Mouse (Mus musculus) MEL (cell line): Measurements from ENCODE around the gene 4930544D05Rik.

Experiments
- GATA1 ChIP-seq: IDR thresholded peaks from 2 replicates; pipeline ENCODE4 v1.6.1; 2011; ENCODE audit warnings: low read depth, low read length, improper control_type of control experiment
- HCFC1 ChIP-seq: IDR thresholded peaks from 2 replicates; pipeline ENCODE4 v1.6.1; 2012; ENCODE audit warnings: low read depth, mild to moderate bottlenecking, inconsistent platforms, low read length, improper control_type of control experiment, moderate library complexity
- ZC3H11A ChIP-seq: IDR thresholded peaks from 2 replicates; pipeline ENCODE4 v1.6.1; 2012; ENCODE audit warnings: low read depth, mild to moderate bottlenecking, inconsistent platforms, low read length, improper control_type of control experiment
- ZNF384 ChIP-seq: IDR thresholded peaks from 2 replicates; pipeline ENCODE4 v1.6.1; 2012; ENCODE audit warnings: low read depth, mild to moderate bottlenecking, inconsistent platforms, low read length, improper control_type of control experiment

- TF ChIP-seq GATA1 (peak; percentile 85), ZC3H11A (peak; percentile 12; the same call in 1 of the 2 replicates), ZNF384 (no peak), HCFC1 (0 out of 2 replicates have a peak, but pooled peaks have one; percentile 37)
These were observed 6.5 kb downstream of the 4930544D05Rik start for GRCm38 (mm10) chr11:70621972-70622814.
